Mouse (Mus musculus) MN1 (cell line): ENCODE results near the gene Slc22a12.

Experiments
- DNase-seq: peaks from one replicate; pipeline ENCODE4 v3.0.0-alpha.2; 2016; ENCODE audit warnings: low spot score

Slc22a12 gene

DNA sequence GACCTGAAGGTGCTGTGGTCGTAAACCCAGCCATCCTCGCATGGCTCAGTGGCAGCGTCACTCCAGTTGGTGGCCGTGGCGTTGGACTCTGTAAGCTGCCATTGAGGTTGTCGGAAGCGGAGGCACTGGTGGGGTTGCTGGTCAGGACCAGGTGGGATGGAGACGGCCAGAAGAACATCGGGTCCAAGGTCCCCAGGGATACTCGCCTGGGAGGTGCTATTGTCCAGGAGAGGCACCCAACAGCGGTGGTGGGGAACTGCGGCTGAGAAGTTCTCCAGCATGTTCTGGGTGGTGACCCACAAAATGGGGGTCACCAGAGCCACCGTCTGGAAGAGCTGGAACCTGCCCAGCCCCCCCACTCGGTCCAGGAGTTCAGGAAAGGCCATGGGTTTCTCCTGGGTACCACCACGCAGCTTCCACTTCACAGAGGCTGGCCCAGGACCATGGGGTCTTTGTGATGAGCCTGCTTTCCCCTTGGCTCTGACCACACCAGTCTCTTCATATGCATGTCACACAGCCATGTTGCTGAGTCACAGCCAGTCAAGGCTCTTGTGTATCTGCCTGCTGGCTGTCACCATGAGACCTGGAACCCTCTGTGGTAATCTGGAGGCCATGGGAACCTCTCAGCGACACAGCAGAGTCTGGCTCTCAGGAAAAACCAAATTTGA, at the start of gene Slc22a12:
Slc22a12 (minus strand) TSS at position 666 of the 668 bp plus-strand sequence.
- DNase-seq: no peak

DNA sequence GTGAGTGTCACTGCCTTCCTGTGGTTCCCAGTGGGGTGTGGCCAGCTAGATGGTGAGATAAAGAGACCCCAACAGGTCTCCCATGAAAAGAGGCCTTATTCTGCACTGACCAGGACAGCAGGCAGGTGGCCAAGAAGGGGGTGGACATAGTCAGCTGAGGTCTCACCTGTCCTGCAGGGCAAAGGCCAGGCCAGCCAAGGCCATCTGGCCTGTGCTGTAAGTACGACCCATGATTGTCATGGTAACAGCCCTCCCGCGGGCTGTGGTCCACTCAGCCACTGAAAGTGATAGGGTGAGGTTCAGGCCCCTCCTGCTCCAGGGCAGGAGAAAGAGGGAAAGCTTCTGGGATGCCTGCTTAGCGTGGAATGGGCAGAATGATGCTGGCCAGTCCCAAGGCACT, 29.2 kb upstream of the Slc22a12 start:
- no peak for DNase-seq

DNA sequence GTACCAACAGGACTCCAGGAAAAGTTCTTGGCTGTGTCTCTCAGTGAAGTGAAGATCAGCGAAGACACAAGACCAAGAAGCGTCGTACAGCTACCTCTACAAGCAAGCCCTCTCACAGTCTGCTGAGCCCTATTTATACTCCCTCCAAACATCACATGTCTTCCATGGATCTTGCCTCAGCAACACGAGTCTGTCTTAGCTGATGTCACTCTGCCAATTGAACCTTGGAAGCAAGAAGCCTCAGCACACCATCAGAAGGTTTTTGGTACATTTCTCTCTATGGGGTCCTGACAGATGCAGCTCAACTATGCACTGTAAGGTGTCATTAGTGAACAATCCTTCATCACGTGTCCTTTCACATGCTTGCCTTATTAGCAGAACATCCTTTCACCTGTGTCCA, 28.6 kb upstream of the Slc22a12 start:
- DNase-seq: no peak

DNA sequence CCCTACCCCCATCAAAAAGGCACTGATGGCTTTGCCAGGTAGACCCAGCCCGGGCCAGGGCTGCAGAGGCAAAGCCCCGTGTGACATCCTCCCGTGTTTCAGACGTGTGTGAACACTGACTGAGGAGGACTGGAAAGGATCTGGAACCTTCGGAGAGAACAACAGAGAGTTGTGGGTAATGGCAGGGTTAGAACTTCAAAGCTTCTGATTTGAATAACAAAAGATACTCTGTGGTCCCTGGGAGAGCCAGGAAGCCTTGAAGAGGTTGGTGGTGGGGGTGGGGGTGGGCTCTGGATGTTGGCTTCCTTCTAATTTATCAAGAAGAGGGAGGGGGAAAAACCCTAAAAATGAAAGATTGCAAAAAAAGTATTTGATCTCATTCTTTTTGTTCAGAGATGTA, 26.7 kb upstream of the Slc22a12 start:
- no peak for DNase-seq

DNA sequence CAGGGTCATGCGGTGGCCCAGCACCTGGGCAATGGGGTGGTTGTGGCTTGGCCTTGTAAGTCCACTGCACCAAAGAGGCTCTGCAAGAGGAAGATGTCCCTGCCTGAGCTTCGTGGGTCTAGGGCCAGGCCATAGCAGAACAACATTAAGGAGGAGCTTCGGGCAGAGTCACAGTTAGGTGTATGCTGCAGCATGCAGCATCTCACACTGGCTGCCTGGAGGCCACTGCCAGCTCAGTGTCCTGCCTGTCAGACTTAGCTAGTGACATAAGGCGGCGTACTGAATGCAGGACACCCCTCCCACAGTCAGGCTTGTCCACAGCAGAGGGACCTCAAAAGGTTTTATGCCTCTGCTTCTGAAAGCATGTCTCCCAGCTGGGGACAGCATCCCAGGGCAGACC, 26.2 kb upstream of the Slc22a12 start:
- no peak for DNase-seq

DNA sequence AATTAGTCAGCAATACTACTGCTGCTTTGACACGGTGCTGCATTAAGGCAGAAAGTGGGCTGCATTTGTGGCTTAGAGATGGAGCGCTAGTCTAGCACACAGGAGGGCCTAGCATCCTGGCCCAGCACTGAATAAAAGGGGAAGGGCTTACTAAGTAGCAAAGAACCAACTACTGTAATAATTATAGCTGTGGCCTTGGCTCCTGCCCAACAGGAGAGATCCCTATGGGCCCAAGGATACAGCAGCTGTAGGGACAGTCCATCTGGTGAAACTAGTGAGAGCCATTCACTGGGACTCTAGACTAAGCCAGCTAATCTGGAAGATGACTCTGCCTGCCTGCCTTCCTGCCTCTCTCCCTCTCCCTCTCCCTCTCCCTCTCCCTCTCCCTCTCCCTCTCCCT, 23.6 kb upstream of the Slc22a12 start:
- DNase-seq: peak; percentile 26

DNA sequence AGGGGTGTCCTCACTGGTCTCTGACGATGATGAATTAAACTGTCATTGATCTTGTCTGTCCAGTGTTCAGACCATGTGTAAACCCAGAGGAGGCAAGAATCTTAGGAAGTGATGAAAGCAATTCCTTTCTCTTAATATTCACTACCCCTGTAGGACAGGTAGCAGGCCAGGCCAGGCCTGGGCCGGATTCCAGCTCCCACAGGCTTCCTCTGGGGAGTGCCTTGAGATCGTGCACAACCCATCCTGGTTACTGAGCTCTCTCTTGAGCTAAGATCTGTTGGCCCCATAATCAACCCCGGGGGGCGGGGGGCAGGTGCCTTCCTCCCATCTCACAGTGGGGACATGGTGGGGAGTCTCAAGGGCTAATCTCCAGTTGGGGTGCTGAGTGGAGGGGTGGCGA, 22.3 kb upstream of the Slc22a12 start:
- DNase-seq: no peak

DNA sequence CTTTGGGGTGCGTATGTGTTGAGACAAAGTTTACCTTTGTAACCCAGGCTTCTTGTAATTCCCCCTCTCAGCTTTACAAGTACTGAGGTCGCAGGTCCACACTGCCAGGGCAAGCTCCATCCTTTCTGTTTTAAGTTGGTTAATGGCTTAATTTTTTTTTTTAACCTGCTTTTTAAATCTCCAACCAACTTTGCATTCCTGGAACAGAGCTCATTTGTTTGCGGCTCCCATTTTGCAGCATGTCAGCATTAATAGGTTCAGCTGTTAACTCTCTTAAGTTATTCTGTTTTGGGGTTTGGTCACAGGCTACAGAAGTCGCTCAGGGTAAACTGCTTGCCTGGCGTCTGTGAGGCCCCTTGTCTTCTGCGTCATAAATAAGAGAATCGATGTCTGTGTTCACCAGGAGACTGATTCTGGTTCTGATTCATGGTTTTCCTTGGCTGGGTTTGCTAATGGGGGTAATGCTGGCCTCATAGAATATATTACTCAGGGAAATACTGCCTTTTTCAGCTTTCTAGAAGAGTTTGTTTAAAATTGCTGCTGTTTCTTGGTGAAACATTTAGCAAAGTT, 17.5 kb upstream of the Slc22a12 start:
- DNase-seq: no peak

DNA sequence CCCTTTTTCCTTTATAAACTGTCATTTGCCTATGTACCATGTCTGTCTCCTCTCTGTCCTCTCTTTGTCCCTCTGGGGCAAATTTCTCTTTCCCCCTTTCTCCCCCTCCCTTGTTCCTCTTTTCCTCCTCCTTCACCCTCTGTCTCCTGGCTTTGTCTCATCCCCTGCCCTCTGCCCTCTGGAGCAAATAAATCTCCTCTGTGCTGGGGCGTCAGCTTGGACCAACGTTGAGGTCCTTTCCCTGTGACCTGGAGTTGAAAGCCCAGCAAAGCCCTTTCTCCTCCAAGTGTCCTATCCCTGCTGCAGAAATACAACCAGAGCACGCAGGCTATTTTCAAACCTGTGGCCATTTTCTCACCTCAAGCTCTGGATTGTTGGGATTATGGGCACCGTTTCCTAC, 16.7 kb upstream of the Slc22a12 start:
- DNase-seq: no peak

DNA sequence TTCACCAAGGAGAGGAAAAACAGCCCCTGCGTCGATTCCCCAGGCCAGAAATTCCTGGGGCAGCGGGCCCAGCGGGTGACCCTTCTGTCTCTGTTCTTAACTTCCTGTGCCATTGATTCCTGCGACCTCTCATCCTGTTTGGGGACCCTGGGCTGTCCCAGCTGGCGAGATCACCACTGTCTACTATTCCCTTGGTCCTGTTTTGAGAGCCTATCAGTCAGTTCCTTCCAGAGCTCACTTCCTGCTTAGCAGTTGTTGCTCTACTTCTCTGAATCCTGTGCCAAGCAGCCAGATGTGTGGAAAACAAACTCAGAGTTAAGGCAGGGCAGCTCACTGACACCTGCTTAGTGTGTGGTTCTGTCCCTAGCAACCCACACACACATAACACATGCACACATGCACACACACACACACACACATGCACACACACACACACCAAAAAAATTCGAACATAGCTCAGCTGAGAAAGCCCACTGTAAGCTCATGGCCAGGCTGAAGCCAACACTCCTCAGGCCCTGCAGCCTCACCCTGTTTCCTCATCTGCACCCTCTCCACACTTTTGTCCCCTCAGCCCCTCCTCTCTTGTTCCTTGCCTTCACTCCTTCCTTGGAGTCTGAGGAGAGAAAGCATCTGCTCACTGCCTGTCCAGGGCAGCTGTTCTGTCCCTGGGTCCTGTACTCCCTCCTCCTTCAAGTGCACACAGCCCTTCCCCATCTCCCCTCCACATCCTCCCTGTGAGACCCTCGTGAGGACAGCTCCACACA, 11.2 kb upstream of the Slc22a12 start:
- DNase-seq: no peak

DNA sequence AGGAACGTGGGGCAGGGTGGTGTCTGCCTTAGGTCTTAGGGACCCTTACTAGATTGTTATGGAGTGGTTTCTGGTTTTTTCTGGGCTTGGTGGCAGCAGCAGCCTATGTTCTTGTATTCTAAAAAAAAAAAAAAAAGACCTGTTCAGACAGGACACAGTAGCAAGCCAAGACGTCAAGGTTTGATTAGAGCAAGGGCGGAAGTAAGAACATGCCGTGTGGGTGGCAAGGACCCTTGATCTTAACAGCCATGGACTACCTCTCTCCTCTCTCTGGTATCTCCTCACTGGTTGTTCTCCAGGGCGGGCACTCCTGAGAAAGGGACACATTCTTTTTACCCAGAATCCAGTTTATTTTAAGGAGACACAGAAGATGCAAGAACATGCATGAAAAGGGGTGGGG, 10.3 kb upstream of the Slc22a12 start:
- DNase-seq: no peak

DNA sequence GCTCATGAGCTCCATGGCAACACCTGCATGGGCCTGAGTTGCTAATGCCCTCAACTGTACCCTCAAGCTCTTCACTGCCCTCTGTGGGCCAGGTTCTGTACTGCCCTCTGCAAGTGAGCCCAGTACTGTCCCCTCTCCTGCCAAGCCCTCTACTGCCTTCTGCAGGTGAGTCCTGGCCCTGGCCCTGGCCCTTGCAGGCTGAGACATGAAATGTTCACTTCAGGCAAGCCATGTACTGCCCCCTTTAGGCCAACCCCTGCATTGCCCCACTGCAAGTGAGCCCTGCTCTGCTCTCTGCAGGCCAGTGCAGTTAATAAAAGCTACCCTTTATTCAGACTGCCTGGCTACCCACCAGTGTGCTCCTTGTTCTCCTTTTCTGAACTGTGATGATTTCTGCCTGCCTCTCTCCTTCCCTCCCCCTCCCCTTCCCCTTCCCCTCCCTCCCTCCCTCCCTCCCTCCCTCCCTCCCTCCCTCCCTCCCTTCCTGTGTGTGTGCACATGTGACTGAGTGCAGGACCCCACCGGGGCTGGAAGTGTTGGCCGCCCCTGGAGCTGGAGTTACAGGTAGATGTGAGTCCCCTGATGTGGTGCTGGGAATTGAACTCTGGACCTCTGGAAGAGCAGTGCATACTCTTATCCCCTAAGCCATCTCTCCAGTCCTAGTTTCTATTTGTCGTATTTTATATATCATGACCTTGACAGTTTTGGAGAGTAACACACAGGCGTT, 9.6 kb upstream of the Slc22a12 start:
- DNase-seq: peak; percentile 33

DNA sequence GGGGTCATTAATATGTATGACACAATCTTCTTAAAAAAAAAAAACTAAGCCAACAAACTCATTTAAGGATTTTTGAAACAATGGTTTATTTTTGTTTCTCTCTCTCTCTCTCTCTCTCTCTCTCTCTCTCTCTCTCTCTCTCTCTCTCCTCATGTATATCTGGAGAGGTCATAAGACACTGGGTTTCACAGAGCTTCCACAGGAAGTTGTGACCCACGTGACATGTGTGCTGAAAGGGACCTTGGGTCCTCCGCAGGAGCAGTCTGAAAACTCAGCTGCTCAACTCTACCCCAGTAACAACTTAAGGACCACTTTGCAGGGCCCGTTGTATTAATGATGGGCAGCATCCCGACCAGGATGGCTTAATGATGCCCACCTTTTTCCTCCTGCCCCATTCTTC, 8.4 kb upstream of the Slc22a12 start:
- no peak for DNase-seq

DNA sequence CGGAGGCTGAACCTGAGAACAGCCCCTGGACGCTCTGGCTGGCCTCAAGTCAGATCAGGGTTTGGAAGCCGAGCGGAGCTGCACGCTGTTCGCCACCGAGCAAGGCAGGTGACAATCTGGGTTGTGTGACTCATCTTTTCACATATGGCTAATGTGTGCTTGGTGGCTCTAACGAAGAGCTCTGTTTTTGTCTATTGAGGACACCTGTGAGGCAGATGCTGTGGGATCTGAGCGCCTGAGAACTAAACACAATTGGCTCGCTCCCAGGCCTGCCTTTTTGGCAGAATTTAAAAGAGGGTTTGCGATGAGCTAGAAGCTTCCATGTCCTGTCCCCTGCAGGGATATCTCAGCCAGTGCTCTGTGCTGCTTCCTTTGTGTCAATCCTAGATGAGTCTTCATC, 6.7 kb upstream of the Slc22a12 start:
- DNase-seq: no peak

DNA sequence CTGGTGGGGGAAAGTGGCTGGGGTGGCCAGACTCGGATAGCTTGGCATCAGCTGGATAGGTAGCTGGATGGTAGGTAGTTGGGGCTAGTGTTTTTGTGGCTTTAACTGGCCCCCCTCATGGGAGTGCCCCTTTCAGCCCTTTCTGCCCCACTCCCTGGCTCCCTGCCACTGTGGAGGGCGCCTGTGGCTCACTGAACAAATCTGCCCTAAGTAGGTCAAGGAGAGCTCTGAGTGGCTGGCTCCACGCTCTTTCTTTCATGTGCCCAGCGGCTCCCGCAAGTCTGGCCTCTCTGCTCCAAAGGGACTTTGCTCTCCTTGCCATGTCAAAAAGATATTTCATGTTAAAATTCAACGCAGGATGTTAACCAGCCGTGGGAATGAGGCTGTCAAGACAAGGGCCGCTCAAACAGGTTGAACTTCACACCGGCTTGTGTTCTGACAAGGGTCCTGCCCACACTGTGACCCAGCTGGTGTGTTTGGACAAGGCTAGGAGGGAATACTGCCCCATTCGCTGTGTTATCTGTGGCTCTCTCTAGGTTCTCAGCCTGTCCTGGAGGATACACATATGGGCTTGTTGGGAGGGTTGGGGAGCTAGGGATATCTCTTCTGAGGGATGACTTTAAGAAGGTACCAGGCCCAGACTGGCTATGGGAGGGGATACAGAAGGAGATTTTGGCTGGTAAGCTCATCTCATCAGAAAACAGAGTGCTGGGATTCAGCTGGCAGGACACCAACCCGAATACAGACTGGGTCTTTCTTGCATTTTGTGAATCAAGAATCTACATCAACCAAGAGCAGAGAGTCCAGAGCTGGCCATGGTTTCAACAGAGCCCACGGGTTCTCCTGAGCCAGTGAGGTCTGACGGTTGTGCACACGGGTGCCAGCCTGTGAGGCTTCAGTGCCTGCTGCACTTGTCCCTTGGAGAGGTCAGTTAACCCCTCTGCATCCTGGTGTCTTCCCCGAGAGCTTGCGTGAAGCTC, 5.9 kb upstream of the Slc22a12 start:
- no peak for DNase-seq

DNA sequence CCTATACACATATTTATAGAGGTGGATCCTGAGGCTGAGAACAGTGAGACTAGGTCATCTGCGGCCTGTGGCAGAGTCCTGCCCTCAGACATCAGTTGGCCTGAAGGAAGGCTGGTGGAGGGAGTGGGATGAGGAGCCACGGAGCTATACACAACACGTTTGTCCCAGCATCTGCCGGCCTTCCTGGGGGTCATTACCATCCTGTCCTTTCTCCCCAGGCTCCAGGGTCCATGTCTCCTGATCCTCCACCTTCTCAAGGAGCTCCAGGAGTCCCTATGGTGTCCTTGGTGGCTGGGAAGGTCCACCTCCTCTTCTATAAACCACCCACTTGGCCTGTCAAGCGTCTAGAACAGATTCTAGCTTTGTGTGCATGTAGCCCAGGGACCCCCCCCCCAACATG, 5.0 kb upstream of the Slc22a12 start:
- DNase-seq: no peak

DNA sequence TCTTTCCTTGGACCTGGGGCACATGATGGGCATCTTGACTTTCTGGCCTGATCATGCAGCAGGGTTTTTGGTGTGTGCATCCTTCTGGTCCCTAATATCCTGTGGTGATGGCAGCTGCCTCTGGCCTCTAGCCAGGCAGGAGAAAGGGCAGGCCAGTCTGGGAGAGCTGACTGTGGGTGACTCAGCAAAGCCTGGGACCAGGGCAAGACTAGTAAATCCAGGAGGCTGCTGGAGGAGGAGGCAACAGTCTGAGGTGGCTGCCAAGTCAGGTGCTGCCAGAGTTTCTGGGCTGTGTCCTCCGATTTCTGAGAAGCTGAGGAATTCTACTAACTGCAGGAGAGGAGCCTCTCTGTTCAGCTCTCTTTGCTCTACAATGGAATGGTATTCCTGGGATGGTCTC, 3.3 kb upstream of the Slc22a12 start:
- DNase-seq: peak; percentile 68

DNA sequence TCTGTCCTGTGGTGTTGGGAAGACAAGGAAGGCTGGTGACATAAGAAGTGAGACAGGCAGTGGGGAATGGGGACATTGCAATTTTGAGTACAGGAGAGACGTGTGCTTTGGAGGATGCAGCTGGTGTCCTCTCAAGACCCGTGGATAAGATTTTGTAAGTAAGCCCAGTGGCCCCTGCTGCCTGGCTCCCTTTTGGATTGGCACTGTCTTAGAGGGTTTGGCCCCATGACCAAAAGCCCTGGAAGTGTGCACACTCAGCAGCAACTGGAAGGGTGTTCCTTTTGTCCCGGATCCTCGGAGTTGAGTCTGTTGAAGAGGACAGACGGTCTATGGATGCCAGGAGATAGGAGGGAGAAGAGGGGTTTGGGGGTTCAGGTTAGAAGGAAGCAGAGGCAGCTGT, 2.6 kb upstream of the Slc22a12 start:
- no peak for DNase-seq

DNA sequence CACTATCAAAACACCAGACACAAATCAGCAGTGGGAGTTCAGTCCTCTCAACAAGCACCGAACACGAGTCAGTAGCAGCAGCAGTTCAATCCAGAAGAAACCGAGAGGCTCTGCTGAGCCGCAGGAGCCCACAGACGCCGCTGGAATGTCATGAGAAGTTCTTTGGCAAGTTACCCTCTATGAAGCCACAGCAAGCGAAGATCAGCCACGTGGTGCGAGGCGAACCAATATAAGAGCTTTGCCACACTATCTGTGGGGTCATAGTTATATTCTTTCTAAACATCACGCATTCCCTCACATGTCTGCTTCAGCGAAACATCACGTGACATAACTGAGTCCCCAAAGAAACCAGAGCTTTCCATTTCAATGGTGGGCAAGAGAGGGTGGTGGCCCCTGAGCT, 1.9 kb upstream of the Slc22a12 start:
- no peak for DNase-seq

DNA sequence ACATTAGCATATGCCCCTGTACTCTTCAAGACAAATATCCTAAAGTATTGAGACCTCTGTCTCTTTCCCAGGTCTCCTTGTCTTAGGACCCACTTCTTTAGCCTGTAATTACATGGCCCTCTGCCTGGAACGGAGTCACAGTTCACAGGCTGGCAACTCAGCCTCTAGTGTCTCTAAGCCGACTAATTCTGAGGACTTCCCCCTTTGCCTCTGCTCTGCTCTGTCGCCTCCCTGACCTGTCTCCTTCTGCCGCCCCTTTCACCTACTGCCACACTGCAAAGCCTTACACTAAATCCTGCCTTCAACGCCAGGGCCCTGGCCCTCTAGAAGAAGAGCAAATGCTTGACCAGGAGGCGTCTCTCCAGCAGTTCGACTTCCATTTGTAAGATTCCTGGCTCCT, 686 bp upstream of the Slc22a12 start:
- DNase-seq: no peak

DNA sequence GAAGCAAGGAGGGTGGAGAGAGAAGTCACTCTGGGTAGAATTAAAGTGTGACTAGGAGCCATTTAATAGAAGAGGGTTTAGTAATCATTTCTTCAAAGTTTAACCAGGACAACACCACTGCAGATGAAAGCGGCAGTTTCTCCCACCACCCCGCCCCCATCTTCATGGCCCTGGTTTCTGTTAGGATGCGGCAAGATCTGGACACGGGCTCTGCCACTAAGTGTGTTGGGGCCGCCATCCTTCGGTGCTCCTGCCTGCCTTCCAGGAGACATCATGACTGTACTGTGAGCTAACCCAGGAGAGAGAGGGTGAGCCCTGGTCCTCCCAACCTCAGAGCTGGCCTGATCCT, 177 bp upstream of the Slc22a12 start:
- no peak for DNase-seq

DNA sequence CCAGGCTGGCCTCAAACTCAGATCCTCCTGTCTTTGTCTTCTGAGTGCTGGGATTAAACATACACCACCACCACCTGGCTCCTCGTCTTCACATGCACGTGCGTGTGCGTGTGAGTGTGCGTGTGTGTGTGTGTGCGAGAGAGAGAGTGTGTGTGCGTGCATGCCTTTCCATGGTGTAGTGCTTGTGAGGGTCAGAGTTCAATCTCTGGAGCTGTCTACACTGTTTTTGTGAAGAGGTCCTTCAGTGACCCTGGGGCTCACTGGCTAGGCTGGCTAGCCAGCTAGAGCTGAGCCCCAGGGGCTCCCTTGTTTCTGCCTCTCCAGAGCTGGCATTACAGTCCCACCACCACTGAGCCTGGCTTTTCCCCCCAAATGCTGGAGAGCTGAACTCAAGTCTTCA, 1.3 kb downstream of the Slc22a12 start:
- DNase-seq: no peak
